Comparison of ENCODE assay signal across 21 mouse cellular contexts in the genomic region with DNA sequence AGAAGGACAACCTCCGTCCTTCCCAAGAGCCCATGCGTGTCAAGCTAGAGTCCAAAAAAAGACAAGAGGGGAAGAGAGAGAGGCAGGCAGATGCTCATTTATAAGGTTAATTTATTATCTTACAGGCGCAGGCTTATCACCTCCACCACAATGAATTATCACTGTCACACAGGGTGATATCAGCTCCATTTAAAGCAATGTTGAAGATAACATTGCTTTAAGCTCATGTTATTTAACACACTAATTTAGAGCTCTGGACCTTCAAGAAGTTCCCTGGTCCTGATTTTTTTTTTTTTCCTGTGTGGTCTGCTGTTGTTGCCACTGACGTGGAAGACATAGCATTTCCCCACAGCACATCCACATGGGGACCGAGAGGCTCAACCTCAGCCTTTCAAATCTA. TPM values are rescaled to one million over a fixed set of nuclear protein-coding genes. Genes with fewer than 3 reads are reported as not detected.
DNase-seq lines count a peak whose midpoint lies in the region; ATAC-seq and TF ChIP-seq lines count a peak whose summit lies in the region.
"Had no signal": no experiment of that assay in that cellular context is flagged by ENCODE, and none has a peak within 500 bp of the region (broad histone marks: within the 10 kb centered on the region; RNA-seq: fewer than 3 reads in every experiment).

No protein-coding gene starts in this region.

- H3K36me3 ChIP-seq in heart, embryonic 12.5 days: no peaks in the 10 kb centered on the region
- no peaks in the 10 kb centered on the region for H3K36me3 ChIP-seq in heart, embryonic 16.5 days (ENCODE audit: control insufficient read depth, insufficient read depth)
- no peaks in the 10 kb centered on the region for H3K36me3 ChIP-seq in heart, adult 2 months (ENCODE audit: control insufficient read depth, insufficient read depth, low read length)
- no peaks in the 10 kb centered on the region for H3K36me3 ChIP-seq in hindbrain, embryonic 14.5 days (replicated peaks; ENCODE audit: control insufficient read depth, insufficient read depth)
- H3K36me3 ChIP-seq: embryonic facial prominence, embryonic 13.5 days; forebrain, embryonic 12.5 days; hindbrain, embryonic 12.5 days; kidney, embryonic 15.5 days had no signal

- H3K9me3 ChIP-seq in heart, embryonic 12.5 days (replicated peaks): no peaks in the 10 kb centered on the region
- no peaks in the 10 kb centered on the region for H3K9me3 ChIP-seq in heart, embryonic 16.5 days (replicated peaks; ENCODE audit: control insufficient read depth, low read length)
- no peaks in the 10 kb centered on the region for H3K9me3 ChIP-seq in hindbrain, embryonic 14.5 days (ENCODE audit: control insufficient read depth, low read length)
- H3K9me3 ChIP-seq: embryonic facial prominence, embryonic 13.5 days; forebrain, embryonic 12.5 days; hindbrain, embryonic 12.5 days; kidney, embryonic 15.5 days had no signal

- H3K27me3 ChIP-seq in heart, embryonic 12.5 days (replicated peaks): peaks cover 48% of the 10 kb centered on the region
- H3K27me3 ChIP-seq in heart, embryonic 16.5 days (ENCODE audit: control insufficient read depth, insufficient read depth, low read length): peaks cover 3% of the 10 kb centered on the region; the same call in 1 of the 2 replicates
- no peaks in the 10 kb centered on the region for H3K27me3 ChIP-seq in heart, adult 2 months (ENCODE audit: control insufficient read depth, insufficient read depth, low read length)
- H3K27me3 ChIP-seq in hindbrain, embryonic 14.5 days (ENCODE audit: control insufficient read depth, insufficient read depth, low read length): peaks cover 11% of the 10 kb centered on the region
- H3K27me3 ChIP-seq: Patski had no signal

- H3K4me3 ChIP-seq in heart, embryonic 12.5 days: no peak overlapping the region
- no peak overlapping the region for H3K4me3 ChIP-seq in heart, embryonic 16.5 days (ENCODE audit: low read length)
- H3K4me3 ChIP-seq in heart, adult 2 months: no peak overlapping the region
- no peak overlapping the region for H3K4me3 ChIP-seq in hindbrain, embryonic 14.5 days (replicated peaks; ENCODE audit: low read length)
- H3K4me3 ChIP-seq: forebrain, embryonic 12.5 days; hindbrain, embryonic 12.5 days had no signal

- H3K27ac ChIP-seq in heart, embryonic 12.5 days (ENCODE audit: poor library complexity, severe bottlenecking): peak overlapping the region; percentile 55
- H3K27ac ChIP-seq in heart, embryonic 16.5 days (ENCODE audit: low read length): peak overlapping the region; percentile 55
- H3K27ac ChIP-seq in heart, adult 2 months: no peak overlapping the region
- H3K27ac ChIP-seq in hindbrain, embryonic 14.5 days: no peak overlapping the region
- H3K27ac ChIP-seq: embryonic facial prominence, embryonic 13.5 days; forebrain, embryonic 12.5 days; hindbrain, embryonic 12.5 days; hindbrain, postnatal 0 days; kidney, embryonic 15.5 days had no signal

- 44% methylated on average over 5 of the region's 5 CpGs for WGBS in heart, embryonic 12.5 days
- WGBS in heart, embryonic 16.5 days: 45% methylated on average over 5 of the region's 5 CpGs
- 73% methylated on average over 5 of the region's 5 CpGs for WGBS in heart, adult 2 months
- 82% methylated on average over 5 of the region's 5 CpGs for WGBS in hindbrain, embryonic 14.5 days

- H3K9ac ChIP-seq in heart, embryonic 12.5 days: peak overlapping the region; percentile 82; the same call in 1 of the 2 replicates
- peak overlapping the region; percentile 94 for H3K9ac ChIP-seq in heart, embryonic 16.5 days (ENCODE audit: low read length)
- no peak overlapping the region for H3K9ac ChIP-seq in heart, adult 2 months (ENCODE audit: low read depth, low read length)
- H3K9ac ChIP-seq in hindbrain, embryonic 14.5 days: no peak overlapping the region
- H3K9ac ChIP-seq: forebrain, embryonic 12.5 days; hindbrain, embryonic 12.5 days; kidney, embryonic 15.5 days had no signal

- no peak for TF ChIP-seq EP300 in heart, adult 2 months (IDR thresholded peaks at IDR 0.05; ENCODE audit: insufficient read depth, low read depth, low read length)

- H3K4me1 ChIP-seq in heart, embryonic 12.5 days (replicated peaks): peaks cover 43% of the 10 kb centered on the region
- peaks cover 21% of the 10 kb centered on the region for H3K4me1 ChIP-seq in heart, embryonic 16.5 days (ENCODE audit: control insufficient read depth, insufficient read depth, low read length)
- H3K4me1 ChIP-seq in heart, adult 2 months (ENCODE audit: control insufficient read depth, insufficient read depth, low read length): no peaks in the 10 kb centered on the region; the same call in 1 of the 2 replicates
- peaks cover 7% of the 10 kb centered on the region for H3K4me1 ChIP-seq in hindbrain, embryonic 14.5 days (replicated peaks; ENCODE audit: control insufficient read depth, insufficient read depth, low read length)

- TF ChIP-seq CTCF in heart, adult 2 months (IDR thresholded peaks at IDR 0.05): no peak

- DNase-seq in heart, adult 9 months (ENCODE audit: low spot score in 2 of 2): no peak
- no peak for DNase-seq in heart, adult 2 months
- peak; percentile 51 for DNase-seq in MEL-GATA-1-ER (ENCODE audit: extremely low read depth, low read depth)
- DNase-seq in hindbrain, embryonic 14.5 days (ENCODE audit: low spot score): no peak
- no peak for DNase-seq in thymus, postnatal 0 days (ENCODE audit: low spot score)
- DNase-seq: adrenal gland, postnatal 14 days; cerebellum, adult 18-20 months; cerebellum, adult 9-11 months; cerebellum, postnatal 36 days; gastrocnemius, postnatal 14 days; kidney, adult 2 months had no signal

- no peak for TF ChIP-seq POLR2A in heart, adult 2 months (IDR thresholded peaks at IDR 0.05; ENCODE audit: insufficient read depth, low read depth, low read length)

- H3K79me2 ChIP-seq in heart, adult 2 months (replicated peaks; ENCODE audit: control insufficient read depth, insufficient read depth, low read length): no peaks in the 10 kb centered on the region

- no peak for ATAC-seq in heart, embryonic 12.5 days (ENCODE audit: insufficient number of reproducible peaks, low FRiP score)
- no peak for ATAC-seq in heart, embryonic 16.5 days (replicated peaks; ENCODE audit: extremely low read depth, insufficient read depth, low FRiP score)
- ATAC-seq in hindbrain, embryonic 14.5 days (ENCODE audit: low FRiP score): no peak
- ATAC-seq: activated CD4-positive, CD25-positive, alpha-beta regulatory T cell, adult 4 months; forebrain, embryonic 16.5 days; hindbrain, postnatal 0 days; Patski had no signal

- intact Hi-C loops in heart, adult 2 months (cut with DNase I): no loop called here

- H3K4me2 ChIP-seq in heart, embryonic 12.5 days: peak overlapping the region; percentile 83
- peak overlapping the region; percentile 98 for H3K4me2 ChIP-seq in heart, embryonic 16.5 days (ENCODE audit: low read depth, low read length)
- H3K4me2 ChIP-seq in hindbrain, embryonic 14.5 days (replicated peaks): no peak overlapping the region
- H3K4me2 ChIP-seq: forebrain, embryonic 12.5 days; hindbrain, embryonic 12.5 days had no signal

RNA-seq across cellular contexts. Expression of a gene that starts 1.7 kb away (rescaled TPM):
- 2.2 and 2.4 TPM in 2 replicates for polyA plus RNA-seq in heart, embryonic 12.5 days (2016; fragmentation: Nextera tagmentation; extraction: Ambion mirVana)
- 3.0 and 3.3 TPM in 2 replicates for polyA plus RNA-seq in heart, embryonic 16.5 days (2015; fragmentation: Nextera tagmentation; extraction: Ambion mirVana)
- total RNA-seq in heart, adult 2 months (2021): 1 to 10 TPM; 3.9 to 5.0 TPM
- 4.6 and 4.7 TPM in 2 replicates for polyA plus RNA-seq in heart, adult 2 months (2012; rRNA removed)
- polyA plus RNA-seq in hindbrain, embryonic 14.5 days (2014; fragmentation: Nextera tagmentation; extraction: Ambion mirVana): 1.9 and 2.1 TPM in 2 replicates
- 0.39 and 1.3 TPM in 2 replicates for polyA plus RNA-seq in thymus, postnatal 0 days (2015; fragmentation: Nextera tagmentation; extraction: Ambion mirVana)

Comparison
In these comparisons a context has a peak if more than half of its experiments do, and no peak if none do; other contexts are left out.
1. H3K27ac ChIP-seq: peak in heart, embryonic 12.5 days (single experiment) and heart, embryonic 16.5 days (single experiment); none in heart, adult 2 months (single experiment) and hindbrain, embryonic 14.5 days (single experiment).
2. H3K9ac ChIP-seq: peak in heart, embryonic 12.5 days (single experiment) and heart, embryonic 16.5 days (single experiment); none in heart, adult 2 months (single experiment) and hindbrain, embryonic 14.5 days (single experiment).